9 mouse cellular contexts compared by ENCODE assay signal in genomic region chr10:80376160-80376559, GRCm38 (mm10). TPM values are rescaled to one million over a fixed set of nuclear protein-coding genes. Genes with fewer than 3 reads are reported as not detected.
DNase-seq lines count a peak whose midpoint lies in the region.
"Had no signal": no experiment of that assay in that cellular context is flagged by ENCODE, and none has a peak within 500 bp of the region (broad histone marks: within the 10 kb centered on the region; RNA-seq: fewer than 3 reads in every experiment).

No protein-coding gene starts in this region.

- peaks cover 16% of the 10 kb centered on the region for H3K27me3 ChIP-seq in heart, embryonic 10.5 days (ENCODE audit: insufficient read depth, poor library complexity, severe bottlenecking)

- no peak overlapping the region for H3K27ac ChIP-seq in heart, embryonic 10.5 days
- H3K27ac ChIP-seq: limb, embryonic 15.5 days had no signal

- peaks cover 17% of the 10 kb centered on the region for H3K36me3 ChIP-seq in heart, embryonic 10.5 days

- peaks cover 14% of the 10 kb centered on the region for H3K4me1 ChIP-seq in heart, embryonic 10.5 days

- H3K9me3 ChIP-seq in heart, embryonic 10.5 days: no peaks in the 10 kb centered on the region
- H3K9me3 ChIP-seq: limb, embryonic 15.5 days had no signal

- DNase-seq in ES-CJ7 (ENCODE audit: low read depth, low spot score): peak; percentile 95
- DNase-seq in adrenal gland, postnatal 14 days: peak; percentile 96
- peak; percentile 90 for DNase-seq in embryo, embryonic 9.5 days (ENCODE audit: extremely low spot score)
- DNase-seq in heart, embryonic 10.5 days (ENCODE audit: low spot score): peak; percentile 91
- DNase-seq in layer of hippocampus, postnatal 25 days (ENCODE audit: extremely low spot score in 1 of 2, low spot score in 1 of 2): peak; percentile 81 to 98
- peak; percentile 97 for DNase-seq in lung, postnatal 36 days
- DNase-seq in right cerebral cortex, postnatal 25 days: peak; percentile 79
- DNase-seq in urinary bladder, postnatal 25 days (ENCODE audit: low spot score): peak; percentile 94

- WGBS in heart, embryonic 10.5 days: 2% methylated on average over 7 of the region's 7 CpGs

- H3K4me3 ChIP-seq in heart, embryonic 10.5 days: no peak overlapping the region
- H3K4me3 ChIP-seq: limb, embryonic 15.5 days had no signal

RNA-seq across cellular contexts. Expression of gene Mex3d, which starts 11.3 kb away (rescaled TPM):
- total RNA-seq in adrenal gland, postnatal 14 days (2021): 21.8 and 22.8 TPM in 2 replicates
- polyA plus RNA-seq in heart, embryonic 10.5 days (2016; fragmentation: Nextera tagmentation; extraction: Ambion mirVana): 2.1 and 5.0 TPM in 2 replicates
- total RNA-seq in layer of hippocampus, postnatal 25 days (2021): 10 to 100 TPM; 18.9 to 19.3 TPM

RNA-seq across cellular contexts. Expression of gene Plk5, which starts 19.9 kb away (rescaled TPM):
- total RNA-seq in adrenal gland, postnatal 14 days (2021): 0.30 and 0.44 TPM in 2 replicates
- 0.16 TPM in 1 of 2 replicates, not detected in the other for polyA plus RNA-seq in heart, embryonic 10.5 days (2016; fragmentation: Nextera tagmentation; extraction: Ambion mirVana)
- total RNA-seq in layer of hippocampus, postnatal 25 days (2021): 10 to 100 TPM; 14.6 to 16.9 TPM

RNA-seq across cellular contexts. Expression of gene Mbd3, which starts 23.2 kb away (rescaled TPM):
- total RNA-seq in adrenal gland, postnatal 14 days (2021): 106 and 116 TPM in 2 replicates
- polyA plus RNA-seq in heart, embryonic 10.5 days (2016; fragmentation: Nextera tagmentation; extraction: Ambion mirVana): 237 and 315 TPM in 2 replicates
- total RNA-seq in layer of hippocampus, postnatal 25 days (2021): 100 to 1,000 TPM; 138 to 159 TPM

RNA-seq across cellular contexts. Expression of gene Adamtsl5, which starts 27.9 kb away (rescaled TPM):
- total RNA-seq in adrenal gland, postnatal 14 days (2021): 8.4 and 10.9 TPM in 2 replicates
- 1.3 and 1.9 TPM in 2 replicates for polyA plus RNA-seq in heart, embryonic 10.5 days (2016; fragmentation: Nextera tagmentation; extraction: Ambion mirVana)
- total RNA-seq in layer of hippocampus, postnatal 25 days (2021): 1 to 10 TPM; 3.8 to 5.5 TPM

RNA-seq across cellular contexts. Expression of gene Uqcr11, which starts 30.5 kb away (rescaled TPM):
- total RNA-seq in adrenal gland, postnatal 14 days (2021): 1,202 and 1,279 TPM in 2 replicates
- polyA plus RNA-seq in heart, embryonic 10.5 days (2016; fragmentation: Nextera tagmentation; extraction: Ambion mirVana): 973 and 1,195 TPM in 2 replicates
- 100 to 1,000 TPM; 520 to 551 TPM for total RNA-seq in layer of hippocampus, postnatal 25 days (2021)

Comparison
In these comparisons a context has a peak if more than half of its experiments do, and no peak if none do; other contexts are left out.
1. RNA of gene Plk5, which starts 19.9 kb away (total RNA-seq): 14.6 to 16.9 TPM in layer of hippocampus, postnatal 25 days; 0.30 to 0.44 TPM in adrenal gland, postnatal 14 days; every median in the first group is over 10 times any median in the second.
2. Peak in every context shown above with its lines, with median percentiles within 50 percentile points of each other: DNase-seq.